Mouse (Mus musculus) testis, adult 2 months (tissue): ENCODE measurements around the gene Mul1. TPM values are rescaled to one million over a fixed set of nuclear protein-coding genes. Genes with fewer than 3 reads are reported as not detected.

Experiments
- H3K27ac ChIP-seq: fragments of 200-500 bp; 2 replicates; pipeline ENCODE4 v1.5.1; 2012; ENCODE audit warnings: low read depth, low read length; ENCODE audit not compliant: control insufficient read depth, insufficient read depth
- H3K27me3 ChIP-seq: fragments of 200-500 bp; 2 replicates; pipeline ENCODE4 v1.6.1; 2012; ENCODE audit warnings: mild to moderate bottlenecking, low read length, moderate library complexity; ENCODE audit not compliant: control insufficient read depth, insufficient read depth
- H3K36me3 ChIP-seq: fragments of 200-500 bp; 2 replicates; pipeline ENCODE4 v1.6.1; 2012; ENCODE audit warnings: mild to moderate bottlenecking, low read length; ENCODE audit not compliant: control insufficient read depth, insufficient read depth
- H3K4me1 ChIP-seq: fragments of 200-500 bp; 2 replicates; pipeline ENCODE4 v1.6.1; 2012; ENCODE audit warnings: low read length; ENCODE audit not compliant: control insufficient read depth, insufficient read depth
- H3K4me3 ChIP-seq: fragments of 200-500 bp; 2 replicates; pipeline ENCODE4 v1.5.1; 2012; ENCODE audit warnings: low read depth, mild to moderate bottlenecking, low read length, moderate library complexity, mixed read lengths; ENCODE audit not compliant: control insufficient read depth
- CTCF ChIP-seq: fragments of 200-500 bp; IDR thresholded peaks from 2 replicates; pipeline ENCODE4 v1.5.1; 2012; ENCODE audit warnings: low read depth, mild to moderate bottlenecking, inconsistent platforms, low read length, moderate library complexity; ENCODE audit not compliant: control insufficient read depth, insufficient read depth, insufficient replicate concordance
- POLR2A ChIP-seq: fragments of 200-500 bp; IDR thresholded peaks from 2 replicates; pipeline ENCODE4 v1.6.1; 2012; ENCODE audit warnings: low read depth, mild to moderate bottlenecking, inconsistent platforms, low read length, moderate library complexity; ENCODE audit not compliant: control insufficient read depth
- polyA plus RNA-seq: library from polyadenylated mRNA; depleted of rRNA; stranded (reverse); fragments of >200 nt; gene quantifications from 2 replicates; pipeline ENCODE4 v1.2.3, GENCODE M21; 2012

The Mul1 gene
- polyA plus RNA-seq, 1 experiment: 54.2 TPM

- no peaks in the 10 kb centered on the region for H3K27me3 ChIP-seq
- no peaks in the 10 kb centered on the region for H3K36me3 ChIP-seq
- TF ChIP-seq CTCF (no peak), POLR2A (no peak)
- peaks cover 26% of the 10 kb centered on the region for H3K4me1 ChIP-seq
- H3K4me3 ChIP-seq: no peak overlapping the region
- H3K27ac ChIP-seq: no peak overlapping the region
These were observed 22.6 kb downstream of the Mul1 start for GRCm38 (mm10) chr4:138457091-138457490.

GRCm38 (mm10) chr4:138458171-138458570 is 23.7 kb downstream of the Mul1 start:
- Histone ChIP-seq H3K4me3 (no peak overlapping the region), H3K36me3 (no peaks in the 10 kb centered on the region), H3K27ac (no peak overlapping the region), H3K27me3 (no peaks in the 10 kb centered on the region), H3K4me1 (peaks cover 19% of the 10 kb centered on the region)
- no peak for TF ChIP-seq CTCF
- TF ChIP-seq POLR2A: no peak

- TF ChIP-seq POLR2A (no peak), CTCF (no peak)
- peaks cover 17% of the 10 kb centered on the region for H3K4me1 ChIP-seq
- no peaks in the 10 kb centered on the region for H3K36me3 ChIP-seq
- no peak overlapping the region for H3K4me3 ChIP-seq
- no peak overlapping the region for H3K27ac ChIP-seq
- no peaks in the 10 kb centered on the region for H3K27me3 ChIP-seq
These were observed 24.4 kb downstream of the Mul1 start for GRCm38 (mm10) chr4:138458735-138459440.

- Histone ChIP-seq H3K27me3 (no peaks in the 10 kb centered on the region), H3K4me3 (no peak overlapping the region), H3K27ac (no peak overlapping the region), H3K4me1 (peaks cover 22% of the 10 kb centered on the region), H3K36me3 (no peaks in the 10 kb centered on the region)
- TF ChIP-seq POLR2A: no peak
- no peak for TF ChIP-seq CTCF
These were observed 25.3 kb downstream of the Mul1 start for GRCm38 (mm10) chr4:138459775-138460174.

- peaks cover 16% of the 10 kb centered on the region for H3K4me1 ChIP-seq
- no peak overlapping the region for H3K27ac ChIP-seq
- no peaks in the 10 kb centered on the region for H3K36me3 ChIP-seq
- TF ChIP-seq POLR2A (no peak), CTCF (no peak)
- no peaks in the 10 kb centered on the region for H3K27me3 ChIP-seq
- H3K4me3 ChIP-seq: no peak overlapping the region
These were observed 26.4 kb downstream of the Mul1 start for GRCm38 (mm10) chr4:138460910-138461309.

GRCm38 (mm10) chr4:138461471-138461870 is 27.0 kb downstream of the Mul1 start:
- no peaks in the 10 kb centered on the region for H3K27me3 ChIP-seq
- TF ChIP-seq POLR2A (no peak), CTCF (no peak)
- H3K4me3 ChIP-seq: no peak overlapping the region
- H3K27ac ChIP-seq: no peak overlapping the region
- peaks cover 10% of the 10 kb centered on the region for H3K4me1 ChIP-seq
- H3K36me3 ChIP-seq: no peaks in the 10 kb centered on the region

- Histone ChIP-seq H3K4me1 (peaks cover 10% of the 10 kb centered on the region), H3K4me3 (no peak overlapping the region), H3K27me3 (no peaks in the 10 kb centered on the region)
These were observed 28.7 kb downstream of the Mul1 start for GRCm38 (mm10) chr4:138462971-138463831.

More at GRCm38 (mm10) chr4:138462971-138463831, 28.7 kb downstream of the Mul1 start:
- Histone ChIP-seq H3K27ac (no peak overlapping the region), H3K36me3 (no peaks in the 10 kb centered on the region)
- TF ChIP-seq POLR2A (no peak), CTCF (no peak)
